Comparison of ENCODE assay signal across 11 mouse cellular contexts in genomic region chr16:7790260-7790659, GRCm38 (mm10).
A peak's percentile ranks its signal among the peaks of the same experiment; 100 is the strongest.
DNase-seq lines count a peak whose midpoint lies in the region; ATAC-seq and TF ChIP-seq lines count a peak whose summit lies in the region.
"Had no signal": no experiment of that assay in that cellular context is flagged by ENCODE, and none has a peak within 500 bp of the region (broad histone marks: within the 10 kb centered on the region; RNA-seq: fewer than 3 reads in every experiment).

No protein-coding gene starts in this region.

- no peaks in the 10 kb centered on the region for H3K27me3 ChIP-seq in hindbrain, embryonic 12.5 days
- no peaks in the 10 kb centered on the region for H3K27me3 ChIP-seq in midbrain, embryonic 14.5 days (ENCODE audit: control insufficient read depth, insufficient read depth, low read length)
- H3K27me3 ChIP-seq: neural tube, embryonic 12.5 days had no signal

- H3K4me3 ChIP-seq in hindbrain, embryonic 12.5 days: no peak overlapping the region
- no peak overlapping the region for H3K4me3 ChIP-seq in midbrain, embryonic 14.5 days (replicated peaks; ENCODE audit: low read depth, low read length)
- H3K4me3 ChIP-seq: heart, embryonic 10.5 days; neural tube, embryonic 12.5 days had no signal

- peak; percentile 1 for DNase-seq in heart, adult 8-10 months (ENCODE audit: low spot score)
- no peak for DNase-seq in heart, adult 9 months (ENCODE audit: low spot score in 2 of 2)
- DNase-seq in brain, embryonic 14.5 days (ENCODE audit: low read depth): peak; percentile 73
- peak; percentile 70 for DNase-seq in midbrain, embryonic 14.5 days
- no peak for DNase-seq in lung, adult 18-20 months
- no peak for DNase-seq in c-Kit-positive CD71-positive TER-119-positive erythroid progenitor cells, embryonic 14.5 days (ENCODE audit: low spot score)
- DNase-seq: adrenal gland, adult 8-10 months; kidney, postnatal 10 days had no signal

- peak; percentile 79; the same call in 1 of the 2 replicates for ATAC-seq in hindbrain, embryonic 12.5 days (ENCODE audit: low FRiP score)
- ATAC-seq in midbrain, embryonic 14.5 days (ENCODE audit: low FRiP score, low TSS enrichment): peak; percentile 64; the same call in 1 of the 2 replicates

- TF ChIP-seq POLR2A in brain, embryonic 14.5 days (IDR thresholded peaks at IDR 0.05; ENCODE audit: borderline replicate concordance, extremely low read depth, insufficient read depth, insufficient read length, poor library complexity, severe bottlenecking): no peak

- no peak overlapping the region for H3K4me2 ChIP-seq in hindbrain, embryonic 12.5 days (replicated peaks)
- no peak overlapping the region for H3K4me2 ChIP-seq in midbrain, embryonic 14.5 days (ENCODE audit: low read length)
- H3K4me2 ChIP-seq: neural tube, embryonic 12.5 days had no signal

- no peaks in the 10 kb centered on the region for H3K36me3 ChIP-seq in hindbrain, embryonic 12.5 days
- H3K36me3 ChIP-seq in midbrain, embryonic 14.5 days (ENCODE audit: control insufficient read depth, insufficient read depth, low read length): no peaks in the 10 kb centered on the region
- H3K36me3 ChIP-seq: heart, embryonic 10.5 days; neural tube, embryonic 12.5 days had no signal

- H3K4me1 ChIP-seq in hindbrain, embryonic 12.5 days: no peaks in the 10 kb centered on the region; the same call in 1 of the 2 replicates
- H3K4me1 ChIP-seq in midbrain, embryonic 14.5 days (ENCODE audit: control insufficient read depth, insufficient read depth, low read length): no peaks in the 10 kb centered on the region
- H3K4me1 ChIP-seq: heart, embryonic 10.5 days; neural tube, embryonic 12.5 days had no signal

- no peak for TF ChIP-seq CTCF in brain, embryonic 14.5 days (IDR thresholded peaks at IDR 0.05; ENCODE audit: borderline replicate concordance, extremely low read depth, insufficient read depth, insufficient read length)

- H3K9ac ChIP-seq in hindbrain, embryonic 12.5 days: no peak overlapping the region
- H3K9ac ChIP-seq in midbrain, embryonic 14.5 days (replicated peaks; ENCODE audit: low read length): no peak overlapping the region
- H3K9ac ChIP-seq: neural tube, embryonic 12.5 days had no signal

- 0 out of 2 replicates have a peak, but pooled peaks cover 4% of the 10 kb centered on the region for H3K9me3 ChIP-seq in hindbrain, embryonic 12.5 days (replicated peaks)
- H3K9me3 ChIP-seq in midbrain, embryonic 14.5 days (ENCODE audit: control insufficient read depth, low read length): no peaks in the 10 kb centered on the region
- H3K9me3 ChIP-seq: heart, embryonic 10.5 days; neural tube, embryonic 12.5 days had no signal

- no peak overlapping the region for H3K27ac ChIP-seq in hindbrain, embryonic 12.5 days
- no peak overlapping the region for H3K27ac ChIP-seq in midbrain, embryonic 14.5 days (replicated peaks; ENCODE audit: low read depth, low read length)
- H3K27ac ChIP-seq: heart, embryonic 10.5 days; neural tube, embryonic 12.5 days had no signal

- 58% methylated on average over 4 of the region's 4 CpGs for WGBS in hindbrain, embryonic 12.5 days
- WGBS in midbrain, embryonic 14.5 days: 39% methylated on average over 4 of the region's 4 CpGs

Comparison
In these comparisons a context has a peak if more than half of its experiments do, and no peak if none do; other contexts are left out.
1. DNase-seq: peak in heart, adult 8-10 months (single experiment), brain, embryonic 14.5 days (single experiment) and midbrain, embryonic 14.5 days (single experiment); none in heart, adult 9 months (0 of 2), lung, adult 18-20 months (0 of 2) and c-Kit-positive CD71-positive TER-119-positive erythroid progenitor cells, embryonic 14.5 days (single experiment).